Mouse (Mus musculus): ENCODE results near the gene Uimc1. TPM values are rescaled to one million over a fixed set of nuclear protein-coding genes. Genes with fewer than 3 reads are reported as not detected.

Uimc1 gene
- total and polyA plus RNA-seq, 2 experiments from 2014 or later: 3.9 to 12.1 TPM

DNA sequence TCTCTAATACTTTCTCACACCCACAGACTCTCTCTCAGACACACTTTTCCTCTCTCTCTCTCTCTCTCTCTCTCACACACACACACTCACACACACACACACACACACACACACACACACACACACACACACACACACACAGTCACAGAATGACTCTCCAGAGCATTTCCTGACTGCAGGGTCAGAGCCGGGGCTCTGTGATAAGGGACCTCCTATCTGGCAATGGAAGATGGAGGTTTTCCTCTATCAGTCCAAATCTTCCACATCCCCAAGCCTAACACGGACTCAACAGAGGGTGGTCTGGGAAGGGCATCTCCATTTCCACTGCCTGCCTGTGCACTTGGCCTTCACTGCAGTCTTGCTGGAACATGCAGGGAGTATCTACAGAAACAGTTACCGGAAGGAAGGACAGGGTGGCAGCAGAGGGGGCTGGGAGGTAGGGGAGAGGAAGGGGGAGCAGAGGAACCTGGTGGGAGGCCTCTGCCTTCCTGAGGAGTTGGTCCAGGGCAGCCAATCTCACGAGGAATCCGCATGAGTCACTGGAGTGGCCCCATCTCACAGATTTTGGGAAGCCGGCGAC is 111.8 kb downstream of the Uimc1 start:
- Histone ChIP-seq H3K27ac (no peak overlapping the region), H3K9me3 (ENCODE audit: low read length) (no peaks in the 10 kb centered on the region), H3K27me3 (ENCODE audit: insufficient read depth, low read length) (no peaks in the 10 kb centered on the region), H3K4me2 (ENCODE audit: low read depth, low read length) (no peak overlapping the region), H3K4me3 (ENCODE audit: low read length) (no peak overlapping the region), H3K36me3 (ENCODE audit: insufficient read depth, low read length) (peaks cover 7% of the 10 kb centered on the region; the same call in 1 of the 2 replicates), H3K9ac (replicated peaks; ENCODE audit: low read length) (no peak overlapping the region), H3K4me1 (ENCODE audit: insufficient read depth, low read length) (peaks cover 9% of the 10 kb centered on the region; the same call in 1 of the 2 replicates)
- ATAC-seq (no peak), DNase-seq (ENCODE audit: low spot score) (no peak)
- no peak for TF ChIP-seq CTCF (IDR thresholded peaks at IDR 0.05; ENCODE audit: low read depth)
- WGBS: 53% methylated on average over 7 of the region's 7 CpGs

DNA sequence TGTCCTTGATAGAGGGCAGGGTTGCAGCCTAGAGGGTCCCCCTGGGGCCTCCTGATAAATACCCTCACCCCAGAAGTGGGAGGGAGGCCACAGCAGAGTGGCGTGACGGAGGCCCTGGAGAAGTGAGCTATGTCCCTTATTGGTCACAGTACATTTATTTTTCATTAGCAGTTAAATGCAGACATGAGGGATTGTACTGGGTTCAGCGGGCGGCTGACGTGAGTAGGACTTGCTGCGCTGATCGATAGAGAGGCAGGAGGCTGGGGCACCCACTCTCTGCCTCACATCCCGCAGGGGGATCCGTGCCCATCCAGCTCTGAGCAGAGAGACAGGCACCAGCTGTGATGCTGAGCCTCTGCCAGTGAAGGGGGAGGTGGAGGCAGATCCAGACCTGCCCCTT is 112.7 kb downstream of the Uimc1 start:
- H3K4me2 ChIP-seq (ENCODE audit: low read depth, low read length): no peak overlapping the region
- WGBS: 29% methylated on average over 9 of the region's 9 CpGs
- no peak overlapping the region for H3K4me3 ChIP-seq (ENCODE audit: low read length)
- no peak for TF ChIP-seq CTCF (IDR thresholded peaks at IDR 0.05; ENCODE audit: low read depth)
- ATAC-seq: no peak
- no peak overlapping the region for H3K27ac ChIP-seq
- H3K9ac ChIP-seq (replicated peaks; ENCODE audit: low read length): no peak overlapping the region
- peaks cover 11% of the 10 kb centered on the region; the same call in 1 of the 2 replicates for H3K4me1 ChIP-seq (ENCODE audit: insufficient read depth, low read length)
- no peak for DNase-seq (ENCODE audit: low spot score)
- H3K9me3 ChIP-seq (ENCODE audit: low read length): no peaks in the 10 kb centered on the region
- no peaks in the 10 kb centered on the region for H3K27me3 ChIP-seq (ENCODE audit: insufficient read depth, low read length)
- H3K36me3 ChIP-seq (ENCODE audit: insufficient read depth, low read length): peaks cover 7% of the 10 kb centered on the region; the same call in 1 of the 2 replicates

GRCm38 (mm10) chr13:54983614-54984013 is 116.5 kb downstream of the Uimc1 start:
- TF ChIP-seq CTCF (IDR thresholded peaks at IDR 0.05; ENCODE audit: low read depth): peak; percentile 49; the same call in 1 of the 2 replicates
- no peak overlapping the region for H3K4me2 ChIP-seq (ENCODE audit: low read depth, low read length)
- WGBS: 61% methylated on average over 2 of the region's 2 CpGs
- DNase-seq (ENCODE audit: low spot score) (peak; percentile 42), ATAC-seq (no peak)
- no peaks in the 10 kb centered on the region for H3K36me3 ChIP-seq (ENCODE audit: insufficient read depth, low read length)
- H3K27ac ChIP-seq: no peak overlapping the region
- H3K4me3 ChIP-seq (ENCODE audit: low read length): no peak overlapping the region
- H3K4me1 ChIP-seq (ENCODE audit: insufficient read depth, low read length): peaks cover 35% of the 10 kb centered on the region
- H3K27me3 ChIP-seq (ENCODE audit: insufficient read depth, low read length): no peaks in the 10 kb centered on the region
- H3K9me3 ChIP-seq (ENCODE audit: low read length): no peaks in the 10 kb centered on the region
- no peak overlapping the region for H3K9ac ChIP-seq (replicated peaks; ENCODE audit: low read length)

- no peak for TF ChIP-seq CTCF (IDR thresholded peaks at IDR 0.05; ENCODE audit: low read depth)
- H3K27me3 ChIP-seq (ENCODE audit: insufficient read depth, low read length): no peaks in the 10 kb centered on the region
- H3K4me1 ChIP-seq (ENCODE audit: insufficient read depth, low read length): peaks cover 41% of the 10 kb centered on the region
- no peak overlapping the region for H3K4me2 ChIP-seq (ENCODE audit: low read depth, low read length)
- no peak overlapping the region for H3K4me3 ChIP-seq (ENCODE audit: low read length)
- no peak overlapping the region for H3K27ac ChIP-seq
- H3K9me3 ChIP-seq (ENCODE audit: low read length): no peaks in the 10 kb centered on the region
- no peak for DNase-seq (ENCODE audit: low spot score)
- WGBS: 76% methylated on average over 8 of the region's 8 CpGs
- no peak overlapping the region for H3K9ac ChIP-seq (replicated peaks; ENCODE audit: low read length)
- no peaks in the 10 kb centered on the region for H3K36me3 ChIP-seq (ENCODE audit: insufficient read depth, low read length)
- ATAC-seq: no peak
Observed at GRCm38 (mm10) chr13:54983001-54983400, 117.1 kb downstream of the Uimc1 start.

GRCm38 (mm10) chr13:54980957-54981356 is 119.1 kb downstream of the Uimc1 start:
- no peak for ATAC-seq

DNA sequence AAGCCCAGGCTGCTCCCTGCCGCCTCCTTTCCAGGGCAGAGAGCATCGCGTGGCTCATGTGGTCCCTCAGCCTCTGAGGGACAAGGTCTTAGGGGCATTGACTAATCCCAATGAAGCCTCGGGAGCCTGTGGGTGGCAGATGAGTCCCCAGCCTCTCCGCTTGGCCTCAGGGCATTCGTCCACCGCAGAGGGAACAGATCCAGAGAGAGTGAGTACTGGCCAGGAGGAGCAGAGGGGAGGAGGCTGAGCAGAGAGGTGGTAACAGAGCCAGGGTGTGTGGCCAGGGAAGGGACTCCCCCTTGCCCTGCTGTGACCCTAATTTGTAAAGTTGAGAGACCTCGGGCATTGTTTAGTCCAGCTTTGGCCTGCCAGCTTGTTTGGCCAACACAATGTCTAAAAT is 121.3 kb downstream of the Uimc1 start:
- TF ChIP-seq CTCF (IDR thresholded peaks at IDR 0.05; ENCODE audit: low read depth): no peak
- H3K36me3 ChIP-seq (ENCODE audit: insufficient read depth, low read length): no peaks in the 10 kb centered on the region
- no peak overlapping the region for H3K9ac ChIP-seq (replicated peaks; ENCODE audit: low read length)
- WGBS: 27% methylated on average over 8 of the region's 8 CpGs
- DNase-seq (ENCODE audit: low spot score) (no peak), ATAC-seq (no peak)
- no peak overlapping the region for H3K4me2 ChIP-seq (ENCODE audit: low read depth, low read length)
- no peaks in the 10 kb centered on the region; the same call in 1 of the 2 replicates for H3K27me3 ChIP-seq (ENCODE audit: insufficient read depth, low read length)
- peaks cover 41% of the 10 kb centered on the region for H3K4me1 ChIP-seq (ENCODE audit: insufficient read depth, low read length)
- no peaks in the 10 kb centered on the region for H3K9me3 ChIP-seq (ENCODE audit: low read length)
- peak overlapping the region; percentile 45 for H3K27ac ChIP-seq
- no peak overlapping the region for H3K4me3 ChIP-seq (ENCODE audit: low read length)

More at GRCm38 (mm10) chr13:54980957-54981356, 119.1 kb downstream of the Uimc1 start:
- Histone ChIP-seq H3K9me3 (ENCODE audit: low read length) (no peaks in the 10 kb centered on the region), H3K4me1 (ENCODE audit: insufficient read depth, low read length) (peaks cover 38% of the 10 kb centered on the region), H3K4me3 (ENCODE audit: low read length) (no peak overlapping the region), H3K4me2 (ENCODE audit: low read depth, low read length) (no peak overlapping the region), H3K36me3 (ENCODE audit: insufficient read depth, low read length) (no peaks in the 10 kb centered on the region), H3K27ac (no peak overlapping the region), H3K27me3 (ENCODE audit: insufficient read depth, low read length) (no peaks in the 10 kb centered on the region; the same call in 1 of the 2 replicates), H3K9ac (replicated peaks; ENCODE audit: low read length) (no peak overlapping the region)
- DNase-seq (ENCODE audit: low spot score): peak; percentile 41
- 63% methylated on average over 12 of the region's 12 CpGs for WGBS
- TF ChIP-seq CTCF (IDR thresholded peaks at IDR 0.05; ENCODE audit: low read depth): no peak

Other genes starting within 250 kb of the Uimc1 start
- 49.9 and 53.0 TPM in 2 replicates for gene Unc5a, start 150.9 kb downstream of the Uimc1 start, total RNA-seq (2014; rRNA removed)
- gene Unc5a, start 150.9 kb downstream of the Uimc1 start, polyA plus RNA-seq (2015; fragmentation: Nextera tagmentation; extraction: Ambion mirVana): 10.5 and 11.7 TPM in 2 replicates
- gene Hk3, start 78.9 kb downstream of the Uimc1 start, total RNA-seq (2014; rRNA removed): 1.7 and 1.9 TPM in 2 replicates
- gene Hk3, start 78.9 kb downstream of the Uimc1 start, polyA plus RNA-seq (2015; fragmentation: Nextera tagmentation; extraction: Ambion mirVana): 0.78 and 1.1 TPM in 2 replicates
- gene Zfp346, start 5.0 kb upstream of the Uimc1 start, total RNA-seq (2014; rRNA removed): 29.4 and 33.7 TPM in 2 replicates
- gene Zfp346, start 5.0 kb upstream of the Uimc1 start, polyA plus RNA-seq (2015; fragmentation: Nextera tagmentation; extraction: Ambion mirVana): 21.1 and 22.3 TPM in 2 replicates
- not detected in 2 replicates for gene Gm17617, start 33.2 kb upstream of the Uimc1 start, total RNA-seq (2014; rRNA removed)
- not detected in 2 replicates for gene Gm17617, start 33.2 kb upstream of the Uimc1 start, polyA plus RNA-seq (2015; fragmentation: Nextera tagmentation; extraction: Ambion mirVana)
- 0.84 and 2.5 TPM in 2 replicates for gene Fgfr4, start 52.3 kb upstream of the Uimc1 start, total RNA-seq (2014; rRNA removed)
- 1.0 and 1.5 TPM in 2 replicates for gene Fgfr4, start 52.3 kb upstream of the Uimc1 start, polyA plus RNA-seq (2015; fragmentation: Nextera tagmentation; extraction: Ambion mirVana)
- 59.3 and 78.2 TPM in 2 replicates for gene Nsd1, start 109.5 kb upstream of the Uimc1 start, total RNA-seq (2014; rRNA removed)
- 64.0 and 67.7 TPM in 2 replicates for gene Nsd1, start 109.5 kb upstream of the Uimc1 start, polyA plus RNA-seq (2015; fragmentation: Nextera tagmentation; extraction: Ambion mirVana)
- gene Prelid1, start 220.2 kb upstream of the Uimc1 start, total RNA-seq (2014; rRNA removed): 197 and 213 TPM in 2 replicates
- 309 and 327 TPM in 2 replicates for gene Prelid1, start 220.2 kb upstream of the Uimc1 start, polyA plus RNA-seq (2015; fragmentation: Nextera tagmentation; extraction: Ambion mirVana)
- gene Rab24, start 221.6 kb upstream of the Uimc1 start, total RNA-seq (2014; rRNA removed): 65.3 and 78.8 TPM in 2 replicates
- 84.7 and 89.4 TPM in 2 replicates for gene Rab24, start 221.6 kb upstream of the Uimc1 start, polyA plus RNA-seq (2015; fragmentation: Nextera tagmentation; extraction: Ambion mirVana)
- gene Mxd3, start 229.5 kb upstream of the Uimc1 start, total RNA-seq (2014; rRNA removed): 16.3 and 16.8 TPM in 2 replicates
- 11.2 and 11.7 TPM in 2 replicates for gene Mxd3, start 229.5 kb upstream of the Uimc1 start, polyA plus RNA-seq (2015; fragmentation: Nextera tagmentation; extraction: Ambion mirVana)